Mouse (Mus musculus) bone marrow, adult 2 months (tissue): Measurements from ENCODE around the gene Gm47841. TPM values are rescaled to one million over a fixed set of nuclear protein-coding genes. Genes with fewer than 3 reads are reported as not detected.

Source experiments
- H3K27ac ChIP-seq: fragments of 200-500 bp; 2 replicates; pipeline ENCODE4 v1.5.1; 2012; ENCODE audit warnings: low read depth, mild to moderate bottlenecking, control low read depth, inconsistent platforms, low read length; ENCODE audit not compliant: control insufficient read depth, poor library complexity, insufficient read depth
- H3K4me1 ChIP-seq: fragments of 200-500 bp; 2 replicates; pipeline ENCODE4 v1.6.1; 2011; ENCODE audit warnings: low read length; ENCODE audit not compliant: control insufficient read depth, insufficient read depth
- H3K4me3 ChIP-seq: fragments of 200-500 bp; replicated peaks from 2 replicates; pipeline ENCODE3; 2011; ENCODE audit warnings: mild to moderate bottlenecking, low read depth, low read length, control low read depth; ENCODE audit not compliant: control insufficient read depth
- CTCF ChIP-seq: fragments of 200-500 bp; IDR thresholded peaks from 2 replicates; pipeline ENCODE4 v1.5.1; 2011; ENCODE audit warnings: low read length, control low read depth; ENCODE audit not compliant: control insufficient read depth, insufficient read depth
- POLR2A ChIP-seq: fragments of 200-500 bp; IDR thresholded peaks from 2 replicates; pipeline ENCODE4 v1.6.1; 2011; ENCODE audit warnings: low read depth, mild to moderate bottlenecking, control low read depth, low read length, borderline replicate concordance; ENCODE audit not compliant: control insufficient read depth
- WGBS: fragments of 180-500 bp; shearing (Covaris S2); methylation state at CpG from one replicate; pipeline ENCODE4 v1.1.7; 2018; 5-methylcytosine and 5-hydroxymethylcytosine counted together
- polyA plus RNA-seq: library from polyadenylated mRNA; stranded (reverse); fragments of >200 nt; gene quantifications from 2 replicates; pipeline ENCODE4 v1.2.4, GENCODE M21; 2011; ENCODE audit warnings: low replicate concordance; ENCODE audit not compliant: missing spikeins, insufficient read depth, insufficient read length

Gene Gm47841
- polyA plus RNA-seq = not detected in 2 replicates

DNA sequence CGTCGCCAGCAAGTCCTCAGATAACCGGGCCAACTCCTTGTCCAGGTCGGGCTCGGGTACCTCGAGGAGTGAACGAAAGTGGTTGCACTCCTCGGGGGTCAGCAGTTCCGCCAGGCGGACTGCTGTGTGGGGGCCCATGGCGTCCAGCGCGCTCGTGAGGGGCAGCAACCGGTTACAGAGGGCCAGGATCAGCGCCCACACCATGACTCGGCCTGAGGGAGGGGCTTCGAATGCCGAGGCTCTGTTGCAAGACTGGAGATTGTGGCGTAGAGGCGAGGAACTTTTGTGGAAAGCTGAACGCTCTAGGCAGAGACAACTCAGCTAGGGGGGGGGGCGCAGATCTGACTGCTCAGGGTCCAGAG, at the start of gene Gm47841:
Gm47841 (minus strand) TSS at position 204 of the 362 bp plus-strand sequence.
- Histone ChIP-seq H3K4me1 (no peaks in the 10 kb centered on the region), H3K27ac (no peak within 1 kb of the TSS), H3K4me3 (no peak within 1 kb of the TSS)
- 12% methylated on average over 23 of the region's 23 CpGs for WGBS
- TF ChIP-seq POLR2A = no peak
- no peak for TF ChIP-seq CTCF

- WGBS = 83% methylated on average over 3 of the region's 3 CpGs
- no peak for TF ChIP-seq CTCF
- no peak for TF ChIP-seq POLR2A
- Histone ChIP-seq H3K27ac (no peak overlapping the region), H3K4me1 (no peaks in the 10 kb centered on the region; the same call in 1 of the 2 replicates), H3K4me3 (no peak overlapping the region)
Measured at GRCm38 (mm10) chr15:101095392-101095791, 48.2 kb upstream of the Gm47841 start.

DNA sequence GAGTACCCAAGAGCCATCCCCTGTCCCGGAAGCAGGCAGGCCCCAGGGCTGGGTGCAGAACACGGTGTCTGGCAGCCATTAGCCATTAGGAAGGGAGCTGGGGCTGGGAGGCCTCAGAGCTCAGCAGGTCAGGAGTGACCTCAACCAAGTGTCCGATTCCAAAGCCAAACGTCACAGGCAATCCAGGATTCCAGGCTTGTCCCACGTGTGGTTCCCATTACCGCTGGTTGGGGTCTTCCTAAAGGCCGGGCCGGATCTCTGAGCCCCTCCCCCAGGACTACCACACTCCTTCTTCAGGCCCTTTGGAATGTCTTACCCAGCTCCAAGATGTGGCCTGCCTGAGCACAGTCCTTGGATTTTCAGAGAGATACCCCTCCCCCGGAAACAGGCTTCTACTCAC, 47.8 kb upstream of the Gm47841 start:
- no peak overlapping the region for H3K4me3 ChIP-seq
- H3K4me1 ChIP-seq = no peaks in the 10 kb centered on the region; the same call in 1 of the 2 replicates
- 76% methylated on average over 9 of the region's 9 CpGs for WGBS
- H3K27ac ChIP-seq = no peak overlapping the region
- no peak for TF ChIP-seq POLR2A
- no peak for TF ChIP-seq CTCF

- no peak overlapping the region for H3K27ac ChIP-seq
- H3K4me1 ChIP-seq = no peaks in the 10 kb centered on the region; the same call in 1 of the 2 replicates
- whole genome bisulfite sequencing = 79% methylated on average over 6 of the region's 6 CpGs
- no peak overlapping the region for H3K4me3 ChIP-seq
- TF ChIP-seq POLR2A (no peak), CTCF (no peak)
Measured at GRCm38 (mm10) chr15:101093988-101094387, 46.8 kb upstream of the Gm47841 start.

DNA sequence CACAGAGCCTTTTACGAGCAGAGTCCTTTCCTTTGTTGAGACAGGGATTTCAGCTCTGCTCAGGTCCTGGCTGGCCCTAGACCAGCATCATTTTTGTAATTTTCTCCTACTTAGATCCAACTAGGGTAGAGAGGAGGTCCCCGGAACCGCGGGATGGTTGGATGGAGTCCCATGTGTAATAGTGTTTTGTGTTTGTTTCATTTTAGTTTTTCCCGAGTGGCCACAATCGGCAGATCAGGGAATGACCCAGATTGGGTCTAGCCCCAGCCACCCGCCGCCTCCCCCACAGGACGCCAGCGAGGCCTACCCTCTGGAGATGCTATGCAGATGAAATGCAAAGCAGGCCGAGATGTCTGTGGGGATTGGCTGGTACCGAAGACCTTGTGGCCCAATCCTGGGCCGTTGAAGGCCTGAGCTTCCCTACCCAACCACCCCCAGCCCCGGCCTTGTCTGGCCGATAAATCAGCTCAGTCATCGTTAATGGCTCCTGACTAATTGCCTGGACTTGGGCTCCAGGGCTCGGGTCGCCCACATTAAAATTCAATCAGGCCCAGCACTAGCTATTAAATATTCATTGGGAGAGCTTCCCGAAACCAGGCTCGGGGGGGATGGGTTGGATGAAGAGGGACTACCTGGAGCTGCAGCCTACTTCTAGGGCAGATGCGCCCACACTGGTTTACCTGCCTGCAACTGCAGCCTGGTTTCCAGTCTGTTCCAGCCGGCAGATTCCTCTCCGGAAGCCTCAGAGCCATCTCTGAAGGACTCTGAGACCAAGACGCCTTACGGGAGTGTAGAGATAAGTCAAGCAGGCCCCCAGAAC, 45.8 kb upstream of the Gm47841 start:
- Histone ChIP-seq H3K4me3 (no peak overlapping the region), H3K27ac (no peak overlapping the region), H3K4me1 (no peaks in the 10 kb centered on the region; the same call in 1 of the 2 replicates)
- WGBS = 79% methylated on average over 25 of the region's 25 CpGs
- TF ChIP-seq POLR2A = no peak
- TF ChIP-seq CTCF = no peak

DNA sequence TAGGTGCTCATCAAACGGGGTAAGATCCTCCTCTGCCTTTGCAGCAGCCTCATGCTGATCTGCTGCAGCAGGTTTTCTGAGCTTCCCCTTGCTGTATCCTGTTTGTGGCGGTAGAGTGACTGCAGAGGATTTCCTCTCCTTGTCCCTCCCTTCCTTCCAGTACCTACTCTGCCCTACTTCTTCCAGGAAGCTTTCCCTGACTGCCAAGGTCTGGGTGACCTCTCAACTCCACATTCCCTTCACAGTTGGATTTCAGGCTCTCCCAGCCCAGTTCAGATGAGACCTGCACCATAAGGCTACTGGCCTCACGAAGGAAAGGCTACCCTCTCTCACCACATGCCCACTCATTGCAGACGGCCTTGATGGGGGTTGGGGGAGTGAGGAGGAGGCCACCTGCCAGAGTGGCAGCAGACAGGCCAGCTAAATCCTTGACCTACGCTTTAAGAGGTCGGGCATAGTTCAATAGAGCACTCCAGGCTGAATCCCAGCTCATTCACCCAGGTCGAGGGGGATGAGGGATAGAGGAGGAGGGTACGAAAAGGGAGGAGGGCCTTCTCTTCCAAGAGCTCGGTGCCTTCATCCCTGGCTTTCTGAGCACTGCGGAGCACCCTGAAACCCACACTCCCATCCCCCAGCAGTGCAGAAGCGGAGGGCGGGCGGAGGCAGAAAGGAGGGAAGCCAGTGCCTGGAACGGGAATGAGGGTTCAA, 45.1 kb upstream of the Gm47841 start:
- no peak overlapping the region for H3K27ac ChIP-seq
- WGBS = 63% methylated on average over 14 of the region's 14 CpGs
- no peak overlapping the region for H3K4me3 ChIP-seq
- no peaks in the 10 kb centered on the region; the same call in 1 of the 2 replicates for H3K4me1 ChIP-seq
- TF ChIP-seq CTCF (no peak), POLR2A (no peak)

DNA sequence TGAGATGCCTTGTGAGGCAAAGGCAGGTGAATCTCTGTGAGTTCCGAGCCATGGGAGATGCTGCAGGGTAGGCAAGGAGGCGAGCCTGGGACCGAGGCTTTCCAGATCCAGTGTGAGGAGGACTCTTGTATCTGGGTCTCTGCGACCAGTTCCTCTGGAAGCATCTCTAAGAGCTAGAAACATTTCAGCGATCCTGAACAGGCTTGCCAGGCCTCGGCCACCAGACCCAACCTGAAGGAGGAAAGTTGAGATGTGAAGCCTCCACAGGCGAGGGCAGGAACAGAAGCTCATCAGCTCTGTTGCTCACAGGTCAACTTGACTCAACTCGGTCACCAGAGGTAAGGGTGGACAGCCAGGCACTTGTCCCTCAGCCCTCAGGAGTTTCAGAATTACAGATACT, 44.4 kb upstream of the Gm47841 start:
- Histone ChIP-seq H3K4me3 (no peak overlapping the region), H3K4me1 (no peaks in the 10 kb centered on the region; the same call in 1 of the 2 replicates), H3K27ac (no peak overlapping the region)
- TF ChIP-seq POLR2A (no peak), CTCF (no peak)
- 75% methylated on average over 8 of the region's 8 CpGs for WGBS

GRCm38 (mm10) chr15:101088291-101088690, 41.1 kb upstream of the Gm47841 start:
- 74% methylated on average over 4 of the region's 4 CpGs for WGBS
- TF ChIP-seq POLR2A (no peak), CTCF (no peak)
- Histone ChIP-seq H3K27ac (no peak overlapping the region), H3K4me3 (no peak overlapping the region), H3K4me1 (no peaks in the 10 kb centered on the region; the same call in 1 of the 2 replicates)

DNA sequence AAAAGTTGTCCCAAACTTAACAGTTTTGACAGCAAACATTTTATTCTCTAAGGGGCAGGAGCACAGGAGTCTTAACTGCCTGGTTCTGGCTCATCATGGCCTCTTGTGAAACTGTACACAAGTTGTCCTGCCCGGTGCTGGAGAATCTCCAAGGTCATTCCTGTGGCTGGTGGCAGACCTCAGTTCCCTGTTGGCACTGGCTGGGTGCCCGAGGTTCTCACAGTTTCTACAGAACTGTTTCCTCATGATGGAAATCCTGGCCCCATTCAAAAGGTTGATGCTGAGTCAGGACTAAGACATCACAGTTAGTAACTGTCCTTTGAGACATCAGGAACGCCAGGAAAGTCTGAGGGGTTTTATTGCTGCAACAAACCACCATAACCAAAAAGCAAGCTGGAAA, 39.8 kb upstream of the Gm47841 start:
- no peak overlapping the region for H3K4me3 ChIP-seq
- TF ChIP-seq CTCF (no peak), POLR2A (no peak)
- H3K4me1 ChIP-seq = no peaks in the 10 kb centered on the region; the same call in 1 of the 2 replicates
- H3K27ac ChIP-seq = no peak overlapping the region
- 7% methylated on average over 3 of the region's 3 CpGs for WGBS
